Mouse (Mus musculus): Measurements from ENCODE around the gene Vldlr. TPM values are rescaled to one million over a fixed set of nuclear protein-coding genes. Genes with fewer than 3 reads are reported as not detected.
A peak's percentile ranks its signal among the peaks of the same experiment; 100 is the strongest.

Gene Vldlr
- polyA plus RNA-seq, 1 experiment = 50.4 TPM

GRCm38 (mm10) chr19:27210991-27211390, 5.3 kb upstream of the Vldlr start:
- H3K4me1 ChIP-seq (ENCODE audit: control insufficient read depth, insufficient read depth, low read length) = no peaks in the 10 kb centered on the region
- H3K27ac ChIP-seq (ENCODE audit: insufficient read depth, low read length) = no peak overlapping the region
- no peak overlapping the region for H3K4me3 ChIP-seq (ENCODE audit: insufficient read depth, low read length)
- TF ChIP-seq POLR2A (IDR thresholded peaks at IDR 0.05; ENCODE audit: low read depth, low read length) = no peak
- no peak for TF ChIP-seq CTCF (IDR thresholded peaks at IDR 0.05; ENCODE audit: borderline replicate concordance, insufficient read depth, low read length)

- no peak overlapping the region for H3K27ac ChIP-seq (ENCODE audit: insufficient read depth, low read length)
- H3K4me3 ChIP-seq (ENCODE audit: insufficient read depth, low read length) = no peak overlapping the region
- no peaks in the 10 kb centered on the region for H3K4me1 ChIP-seq (ENCODE audit: control insufficient read depth, insufficient read depth, low read length)
- TF ChIP-seq CTCF (IDR thresholded peaks at IDR 0.05; ENCODE audit: borderline replicate concordance, insufficient read depth, low read length) = no peak
- no peak for TF ChIP-seq POLR2A (IDR thresholded peaks at IDR 0.05; ENCODE audit: low read depth, low read length)
Measured at GRCm38 (mm10) chr19:27215596-27215995, 688 bp upstream of the Vldlr start.

- TF ChIP-seq POLR2A (IDR thresholded peaks at IDR 0.05; ENCODE audit: low read depth, low read length) = peak; percentile 68
- TF ChIP-seq CTCF (IDR thresholded peaks at IDR 0.05; ENCODE audit: borderline replicate concordance, insufficient read depth, low read length) = no peak; the same call in 1 of the 2 replicates
- Histone ChIP-seq H3K4me1 (ENCODE audit: control insufficient read depth, insufficient read depth, low read length) (no peaks in the 10 kb centered on the region), H3K4me3 (ENCODE audit: insufficient read depth, low read length) (peak overlapping the region; percentile 46), H3K27ac (ENCODE audit: insufficient read depth, low read length) (peak overlapping the region; percentile 17; the same call in 1 of the 2 replicates)
Measured at GRCm38 (mm10) chr19:27216767-27217403, 601 bp downstream of the Vldlr start.

GRCm38 (mm10) chr19:27217404-27217940, 1.2 kb downstream of the Vldlr start:
- no peak; the same call in none of the 2 replicates for TF ChIP-seq POLR2A (IDR thresholded peaks at IDR 0.05; ENCODE audit: low read depth, low read length)
- Histone ChIP-seq H3K4me3 (ENCODE audit: insufficient read depth, low read length) (peak overlapping the region; percentile 46), H3K27ac (ENCODE audit: insufficient read depth, low read length) (no peak overlapping the region), H3K4me1 (ENCODE audit: control insufficient read depth, insufficient read depth, low read length) (no peaks in the 10 kb centered on the region)

GRCm38 (mm10) chr19:27217941-27218411, 1.7 kb downstream of the Vldlr start:
- no peak for TF ChIP-seq POLR2A (IDR thresholded peaks at IDR 0.05; ENCODE audit: low read depth, low read length)
- no peak for TF ChIP-seq CTCF (IDR thresholded peaks at IDR 0.05; ENCODE audit: borderline replicate concordance, insufficient read depth, low read length)
- no peak overlapping the region for H3K27ac ChIP-seq (ENCODE audit: insufficient read depth, low read length)
- peak overlapping the region; percentile 46 for H3K4me3 ChIP-seq (ENCODE audit: insufficient read depth, low read length)
- H3K4me1 ChIP-seq (ENCODE audit: control insufficient read depth, insufficient read depth, low read length) = no peaks in the 10 kb centered on the region

GRCm38 (mm10) chr19:27218561-27219262, 2.4 kb downstream of the Vldlr start:
- Histone ChIP-seq H3K4me3 (ENCODE audit: insufficient read depth, low read length) (peak overlapping the region; percentile 46), H3K4me1 (ENCODE audit: control insufficient read depth, insufficient read depth, low read length) (no peaks in the 10 kb centered on the region), H3K27ac (ENCODE audit: insufficient read depth, low read length) (no peak overlapping the region)
- TF ChIP-seq CTCF (IDR thresholded peaks at IDR 0.05; ENCODE audit: borderline replicate concordance, insufficient read depth, low read length) = no peak
- TF ChIP-seq POLR2A (IDR thresholded peaks at IDR 0.05; ENCODE audit: low read depth, low read length) = peak; percentile 57

- no peaks in the 10 kb centered on the region for H3K4me1 ChIP-seq (ENCODE audit: control insufficient read depth, insufficient read depth, low read length)
- no peak for TF ChIP-seq POLR2A (IDR thresholded peaks at IDR 0.05; ENCODE audit: low read depth, low read length)
- TF ChIP-seq CTCF (IDR thresholded peaks at IDR 0.05; ENCODE audit: borderline replicate concordance, insufficient read depth, low read length) = no peak
Measured at GRCm38 (mm10) chr19:27219586-27219985, 3.3 kb downstream of the Vldlr start.

GRCm38 (mm10) chr19:27223046-27223445, 6.8 kb downstream of the Vldlr start:
- TF ChIP-seq CTCF (IDR thresholded peaks at IDR 0.05; ENCODE audit: borderline replicate concordance, insufficient read depth, low read length) (no peak), POLR2A (IDR thresholded peaks at IDR 0.05; ENCODE audit: low read depth, low read length) (no peak)

More at GRCm38 (mm10) chr19:27219586-27219985, 3.3 kb downstream of the Vldlr start:
- H3K27ac ChIP-seq (ENCODE audit: insufficient read depth, low read length) = no peak overlapping the region
- no peak overlapping the region for H3K4me3 ChIP-seq (ENCODE audit: insufficient read depth, low read length)

GRCm38 (mm10) chr19:27224356-27224755, 8.1 kb downstream of the Vldlr start:
- TF ChIP-seq CTCF (IDR thresholded peaks at IDR 0.05; ENCODE audit: borderline replicate concordance, insufficient read depth, low read length) (no peak), POLR2A (IDR thresholded peaks at IDR 0.05; ENCODE audit: low read depth, low read length) (no peak)
- Histone ChIP-seq H3K4me3 (ENCODE audit: insufficient read depth, low read length) (no peak overlapping the region), H3K27ac (ENCODE audit: insufficient read depth, low read length) (no peak overlapping the region), H3K4me1 (ENCODE audit: control insufficient read depth, insufficient read depth, low read length) (no peaks in the 10 kb centered on the region)

More at GRCm38 (mm10) chr19:27223046-27223445, 6.8 kb downstream of the Vldlr start:
- Histone ChIP-seq H3K27ac (ENCODE audit: insufficient read depth, low read length) (no peak overlapping the region), H3K4me3 (ENCODE audit: insufficient read depth, low read length) (no peak overlapping the region), H3K4me1 (ENCODE audit: control insufficient read depth, insufficient read depth, low read length) (no peaks in the 10 kb centered on the region)

- Histone ChIP-seq H3K4me1 (ENCODE audit: control insufficient read depth, insufficient read depth, low read length) (no peaks in the 10 kb centered on the region), H3K4me3 (ENCODE audit: insufficient read depth, low read length) (no peak overlapping the region), H3K27ac (ENCODE audit: insufficient read depth, low read length) (no peak overlapping the region)
- no peak for TF ChIP-seq POLR2A (IDR thresholded peaks at IDR 0.05; ENCODE audit: low read depth, low read length)
- TF ChIP-seq CTCF (IDR thresholded peaks at IDR 0.05; ENCODE audit: borderline replicate concordance, insufficient read depth, low read length) = no peak
Measured at GRCm38 (mm10) chr19:27226626-27227025, 10.3 kb downstream of the Vldlr start.

Data from embryonic fibroblast, embryonic 13.5 days (primary cell).